Mouse (Mus musculus): ENCODE measurements around the gene Kmt2c.

- TF ChIP-seq CTCF (IDR thresholded peaks at IDR 0.05; ENCODE audit: low read depth) = no peak
- no peak for TF ChIP-seq EP300 (optimal IDR thresholded peaks at IDR 0.05)
Observed at GRCm38 (mm10) chr5:25536921-25537409, 38.4 kb upstream of the Kmt2c start.

Measured in stomach, postnatal 0 days (tissue).